Comparison of ENCODE assay signal across 11 mouse cellular contexts in genomic region chr7:44853065-44853464, GRCm38 (mm10). TPM values are rescaled to one million over a fixed set of nuclear protein-coding genes. Genes with fewer than 3 reads are reported as not detected.
A peak's percentile ranks its signal among the peaks of the same experiment; 100 is the strongest.
DNase-seq lines count a peak whose midpoint lies in the region; ATAC-seq lines count a peak whose summit lies in the region.
"Had no signal": no experiment of that assay in that cellular context is flagged by ENCODE, and none has a peak within 500 bp of the region (broad histone marks: within the 10 kb centered on the region; RNA-seq: fewer than 3 reads in every experiment).

No protein-coding gene starts in this region.

- no peaks in the 10 kb centered on the region for H3K9me3 ChIP-seq in kidney, embryonic 15.5 days (replicated peaks)
- no peaks in the 10 kb centered on the region for H3K9me3 ChIP-seq in embryonic facial prominence, embryonic 10.5 days
- H3K9me3 ChIP-seq in liver, embryonic 15.5 days (replicated peaks) = no peaks in the 10 kb centered on the region

- 93% methylated on average over 2 of the region's 2 CpGs for WGBS in kidney, embryonic 15.5 days
- 98% methylated on average over 2 of the region's 2 CpGs for WGBS in embryonic facial prominence, embryonic 10.5 days
- WGBS in liver, embryonic 15.5 days (ENCODE audit: insufficient replicate concordance) = 88% methylated on average over 2 of the region's 2 CpGs

- H3K9ac ChIP-seq in kidney, embryonic 15.5 days = peak overlapping the region; percentile 63; the same call in 1 of the 2 replicates
- 0 out of 2 replicates have a peak overlapping the region, but pooled peaks have one; percentile 81 for H3K9ac ChIP-seq in liver, embryonic 15.5 days

- H3K36me3 ChIP-seq in kidney, embryonic 15.5 days = peaks cover 19% of the 10 kb centered on the region
- H3K36me3 ChIP-seq in embryonic facial prominence, embryonic 10.5 days (replicated peaks) = peaks cover 25% of the 10 kb centered on the region
- H3K36me3 ChIP-seq in liver, embryonic 15.5 days (replicated peaks) = peaks cover 16% of the 10 kb centered on the region

- ATAC-seq in kidney, embryonic 15.5 days (replicated peaks; ENCODE audit: low FRiP score) = no peak
- ATAC-seq in liver, embryonic 15.5 days (ENCODE audit: insufficient read depth) = no peak

- H3K27ac ChIP-seq in kidney, embryonic 15.5 days = no peak overlapping the region
- no peak overlapping the region for H3K27ac ChIP-seq in embryonic facial prominence, embryonic 10.5 days (replicated peaks)
- H3K27ac ChIP-seq in liver, embryonic 15.5 days (replicated peaks) = peak overlapping the region; percentile 96

- no peaks in the 10 kb centered on the region for H3K27me3 ChIP-seq in kidney, embryonic 15.5 days
- H3K27me3 ChIP-seq in embryonic facial prominence, embryonic 10.5 days (replicated peaks; ENCODE audit: low read depth, poor library complexity, severe bottlenecking) = no peaks in the 10 kb centered on the region
- no peaks in the 10 kb centered on the region for H3K27me3 ChIP-seq in liver, embryonic 15.5 days

- H3K4me2 ChIP-seq in kidney, embryonic 15.5 days = no peak overlapping the region
- peak overlapping the region; percentile 93 for H3K4me2 ChIP-seq in liver, embryonic 15.5 days

- peak overlapping the region; percentile 58 for H3K4me3 ChIP-seq in kidney, embryonic 15.5 days (replicated peaks)
- peak overlapping the region; percentile 62; the same call in 1 of the 2 replicates for H3K4me3 ChIP-seq in embryonic facial prominence, embryonic 10.5 days
- peak overlapping the region; percentile 71; the same call in 1 of the 2 replicates for H3K4me3 ChIP-seq in liver, embryonic 15.5 days (replicated peaks)

- H3K4me1 ChIP-seq in kidney, embryonic 15.5 days = peaks cover 68% of the 10 kb centered on the region
- H3K4me1 ChIP-seq in embryonic facial prominence, embryonic 10.5 days = peaks cover 72% of the 10 kb centered on the region
- peaks cover 75% of the 10 kb centered on the region for H3K4me1 ChIP-seq in liver, embryonic 15.5 days (replicated peaks)

- peak; percentile 68 for DNase-seq in cerebellum, adult 9-11 months
- DNase-seq in cerebellum, postnatal 36 days = no peak
- DNase-seq in kidney, adult 9 months = no peak
- no peak for DNase-seq in embryonic facial prominence, embryonic 10.5 days (ENCODE audit: low spot score)
- no peak for DNase-seq in thymus, postnatal 0 days (ENCODE audit: low spot score)
- DNase-seq in layer of hippocampus, postnatal 10 days (ENCODE audit: low spot score in 2 of 2) = no peak
- DNase-seq: cerebellum, adult 8-10 months; lung, adult 18-20 months; retina, postnatal 1 day had no signal

RNA-seq across cellular contexts. Expression of gene Pnkp, which starts 3.9 kb away (rescaled TPM):
- 31.1 and 33.6 TPM in 2 replicates for polyA plus RNA-seq in kidney, embryonic 15.5 days (2015; fragmentation: Nextera tagmentation; extraction: Ambion mirVana)
- 34.4 and 36.3 TPM in 2 replicates for polyA plus RNA-seq in embryonic facial prominence, embryonic 10.5 days (2016; fragmentation: Nextera tagmentation; extraction: Ambion mirVana)
- polyA plus RNA-seq in liver, embryonic 15.5 days (2015; fragmentation: Nextera tagmentation; extraction: Ambion mirVana) = 23.8 and 28.9 TPM in 2 replicates
- 61.8 and 63.4 TPM in 2 replicates for polyA plus RNA-seq in thymus, postnatal 0 days (2015; fragmentation: Nextera tagmentation; extraction: Ambion mirVana)
- total RNA-seq in layer of hippocampus, postnatal 10 days (2021) = 10 to 100 TPM; 32.6 to 38.4 TPM

RNA-seq across cellular contexts. Expression of gene Tbc1d17, which starts 4.2 kb away (rescaled TPM):
- 76.8 and 81.0 TPM in 2 replicates for polyA plus RNA-seq in kidney, embryonic 15.5 days (2015; fragmentation: Nextera tagmentation; extraction: Ambion mirVana)
- 77.2 and 82.7 TPM in 2 replicates for polyA plus RNA-seq in embryonic facial prominence, embryonic 10.5 days (2016; fragmentation: Nextera tagmentation; extraction: Ambion mirVana)
- 26.1 and 29.4 TPM in 2 replicates for polyA plus RNA-seq in liver, embryonic 15.5 days (2015; fragmentation: Nextera tagmentation; extraction: Ambion mirVana)
- 56.5 and 60.3 TPM in 2 replicates for polyA plus RNA-seq in thymus, postnatal 0 days (2015; fragmentation: Nextera tagmentation; extraction: Ambion mirVana)
- total RNA-seq in layer of hippocampus, postnatal 10 days (2021) = 10 to 100 TPM; 41.2 to 53.3 TPM

RNA-seq across cellular contexts. Expression of gene Akt1s1, which starts 4.3 kb away (rescaled TPM):
- 108 and 118 TPM in 2 replicates for polyA plus RNA-seq in kidney, embryonic 15.5 days (2015; fragmentation: Nextera tagmentation; extraction: Ambion mirVana)
- polyA plus RNA-seq in embryonic facial prominence, embryonic 10.5 days (2016; fragmentation: Nextera tagmentation; extraction: Ambion mirVana) = 92.2 and 95.4 TPM in 2 replicates
- 27.7 and 32.3 TPM in 2 replicates for polyA plus RNA-seq in liver, embryonic 15.5 days (2015; fragmentation: Nextera tagmentation; extraction: Ambion mirVana)
- 47.3 and 49.2 TPM in 2 replicates for polyA plus RNA-seq in thymus, postnatal 0 days (2015; fragmentation: Nextera tagmentation; extraction: Ambion mirVana)
- total RNA-seq in layer of hippocampus, postnatal 10 days (2021) = 10 to 100 TPM; 85.8 to 95.5 TPM

RNA-seq across cellular contexts. Expression of gene Ptov1, which starts 16.5 kb away (rescaled TPM):
- 411 and 437 TPM in 2 replicates for polyA plus RNA-seq in kidney, embryonic 15.5 days (2015; fragmentation: Nextera tagmentation; extraction: Ambion mirVana)
- polyA plus RNA-seq in embryonic facial prominence, embryonic 10.5 days (2016; fragmentation: Nextera tagmentation; extraction: Ambion mirVana) = 514 and 525 TPM in 2 replicates
- polyA plus RNA-seq in liver, embryonic 15.5 days (2015; fragmentation: Nextera tagmentation; extraction: Ambion mirVana) = 54.1 and 59.1 TPM in 2 replicates
- 147 and 158 TPM in 2 replicates for polyA plus RNA-seq in thymus, postnatal 0 days (2015; fragmentation: Nextera tagmentation; extraction: Ambion mirVana)
- 100 to 1,000 TPM; 278 to 304 TPM for total RNA-seq in layer of hippocampus, postnatal 10 days (2021)

RNA-seq across cellular contexts. Expression of gene Atf5, which starts 36.6 kb away (rescaled TPM):
- 4.2 and 4.3 TPM in 2 replicates for polyA plus RNA-seq in kidney, embryonic 15.5 days (2015; fragmentation: Nextera tagmentation; extraction: Ambion mirVana)
- polyA plus RNA-seq in embryonic facial prominence, embryonic 10.5 days (2016; fragmentation: Nextera tagmentation; extraction: Ambion mirVana) = 3.2 and 3.6 TPM in 2 replicates
- 7.5 and 9.2 TPM in 2 replicates for polyA plus RNA-seq in liver, embryonic 15.5 days (2015; fragmentation: Nextera tagmentation; extraction: Ambion mirVana)
- 3.4 and 3.7 TPM in 2 replicates for polyA plus RNA-seq in thymus, postnatal 0 days (2015; fragmentation: Nextera tagmentation; extraction: Ambion mirVana)
- 10 to 100 TPM; 28.0 to 29.1 TPM for total RNA-seq in layer of hippocampus, postnatal 10 days (2021)
